Mouse (Mus musculus) embryonic facial prominence, embryonic 14.5 days (tissue): Measurements from ENCODE around the gene Smim14. TPM values are rescaled to one million over a fixed set of nuclear protein-coding genes. Genes with fewer than 3 reads are reported as not detected.

Experiments used
- ATAC-seq: fragments of 200-750 bp; cut with Nextera tagmentation; 2 replicates; pipeline ENCODE4 v1.8.0; 2017; ENCODE audit warnings: low read depth, moderate number of reproducible peaks, moderate TSS enrichment
- DNase-seq: peaks from one replicate; pipeline ENCODE4 v3.0.0-alpha.2; 2015; ENCODE audit warnings: low spot score
- H3K27ac ChIP-seq: fragments of 300-500 bp; sonication (generic); replicated peaks from 2 replicates; pipeline ENCODE4 v1.5.1; 2014; ENCODE audit warnings: low read depth, mild to moderate bottlenecking, low read length, moderate library complexity
- H3K27me3 ChIP-seq: fragments of 300-500 bp; sonication (generic); replicated peaks from 2 replicates; pipeline ENCODE4 v1.6.1; 2014; ENCODE audit warnings: low read length; ENCODE audit not compliant: control insufficient read depth, insufficient read depth
- H3K36me3 ChIP-seq: fragments of 300-500 bp; sonication (generic); 2 replicates; pipeline ENCODE4 v1.6.1; 2014; ENCODE audit warnings: low read length, mixed read lengths; ENCODE audit not compliant: control insufficient read depth, insufficient read depth
- H3K4me1 ChIP-seq: fragments of 300-500 bp; sonication (generic); 2 replicates; pipeline ENCODE4 v1.6.1; 2014; ENCODE audit warnings: antibody characterized with exemption, low read length; ENCODE audit not compliant: control insufficient read depth, insufficient read depth
- H3K4me2 ChIP-seq: fragments of 300-500 bp; sonication (generic); 2 replicates; pipeline ENCODE4 v1.6.1; 2014; ENCODE audit warnings: low read depth, mild to moderate bottlenecking, low read length, moderate library complexity, mixed read lengths
- H3K4me3 ChIP-seq: fragments of 300-500 bp; sonication (generic); 2 replicates; pipeline ENCODE4 v1.5.1; 2014; ENCODE audit warnings: low read depth, mild to moderate bottlenecking, low read length
- H3K9ac ChIP-seq: fragments of 300-500 bp; sonication (generic); 2 replicates; pipeline ENCODE4 v1.6.1; 2014; ENCODE audit warnings: low read depth, mild to moderate bottlenecking, low read length, moderate library complexity, mixed read lengths
- H3K9me3 ChIP-seq: fragments of 300-500 bp; sonication (generic); 2 replicates; pipeline ENCODE4 v1.6.1; 2016; ENCODE audit warnings: low read length; ENCODE audit not compliant: control insufficient read depth
- WGBS: fragments of 180-500 bp; shearing (Covaris S2); extraction: QIAGEN DNeasy Blood & Tissue Kit; methylation state at CpG from one replicate; pipeline ENCODE4 v1.1.7; 2014; 5-methylcytosine and 5-hydroxymethylcytosine counted together
- polyA plus RNA-seq: library from polyadenylated mRNA; unstranded; fragments of >200 nt; fragmentation: Nextera tagmentation; extraction: Ambion mirVana; gene quantifications from 2 replicates; pipeline ENCODE4 v1.2.1, GENCODE M21; 2014

Gene Smim14
- polyA plus RNA-seq, 1 experiment from 2014 or later, result 144 TPM

GRCm38 (mm10) chr5:65446756-65447155, 90.2 kb downstream of the Smim14 start:
- no peaks in the 10 kb centered on the region for H3K9me3 ChIP-seq
- no peaks in the 10 kb centered on the region for H3K4me1 ChIP-seq
- peaks cover 24% of the 10 kb centered on the region for H3K36me3 ChIP-seq
- no peak for ATAC-seq
- no peak overlapping the region for H3K4me2 ChIP-seq
- DNase-seq, result no peak
- no peaks in the 10 kb centered on the region for H3K27me3 ChIP-seq
- no peak overlapping the region for H3K4me3 ChIP-seq
- H3K27ac ChIP-seq, result no peak overlapping the region
- no peak overlapping the region for H3K9ac ChIP-seq
- 79% methylated on average over 2 of the region's 2 CpGs for WGBS

GRCm38 (mm10) chr5:65444981-65445380, 92.0 kb downstream of the Smim14 start:
- DNase-seq, result no peak
- no peak overlapping the region for H3K4me2 ChIP-seq
- no peak for ATAC-seq
- no peaks in the 10 kb centered on the region for H3K9me3 ChIP-seq
- H3K27me3 ChIP-seq, result no peaks in the 10 kb centered on the region
- H3K36me3 ChIP-seq, result peaks cover 16% of the 10 kb centered on the region
- no peak overlapping the region for H3K27ac ChIP-seq
- WGBS, result 85% methylated on average over 2 of the region's 6 CpGs
- no peaks in the 10 kb centered on the region for H3K4me1 ChIP-seq
- no peak overlapping the region for H3K9ac ChIP-seq
- H3K4me3 ChIP-seq, result no peak overlapping the region

DNA sequence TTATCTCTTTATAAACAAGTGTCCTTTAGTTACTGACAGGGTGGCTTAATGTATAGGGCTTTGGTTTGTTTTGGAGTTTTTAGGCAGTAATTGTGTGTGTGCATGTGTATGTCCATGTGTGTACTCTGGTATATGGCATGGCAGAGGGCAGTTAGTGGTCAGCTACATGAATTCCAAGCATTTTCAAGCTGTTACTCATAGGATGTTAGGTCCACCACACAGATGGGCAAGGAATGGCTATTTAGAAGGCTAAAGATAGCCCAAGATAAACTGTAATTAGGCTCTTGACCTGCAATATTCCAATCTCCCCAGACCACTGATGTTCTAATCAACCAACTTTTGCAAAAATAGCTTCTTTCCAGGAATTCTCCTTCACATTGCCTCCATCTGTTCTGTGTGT, 98.9 kb downstream of the Smim14 start:
- H3K9me3 ChIP-seq, result no peaks in the 10 kb centered on the region
- DNase-seq (no peak), ATAC-seq (no peak)
- no peaks in the 10 kb centered on the region for H3K36me3 ChIP-seq
- no peak overlapping the region for H3K4me2 ChIP-seq
- no peak overlapping the region for H3K27ac ChIP-seq
- no peaks in the 10 kb centered on the region for H3K27me3 ChIP-seq
- H3K9ac ChIP-seq, result no peak overlapping the region
- H3K4me3 ChIP-seq, result no peak overlapping the region
- peaks cover 9% of the 10 kb centered on the region; the same call in 1 of the 2 replicates for H3K4me1 ChIP-seq

GRCm38 (mm10) chr5:65435806-65436561, 101.0 kb downstream of the Smim14 start, which contains the start of gene Ugdh:
Gene Ugdh (minus strand): TSS chr5:65435949.
- peak within 1 kb of the TSS; percentile 92 for H3K27ac ChIP-seq
- no peaks in the 10 kb centered on the region for H3K9me3 ChIP-seq
- peaks cover 4% of the 10 kb centered on the region; the same call in 1 of the 2 replicates for H3K36me3 ChIP-seq
- H3K4me3 ChIP-seq, result peak within 1 kb of the TSS; percentile 78
- ATAC-seq (peak; percentile 97), DNase-seq (peak; percentile 99)
- H3K4me2 ChIP-seq, result peak within 1 kb of the TSS; percentile 68
- peak within 1 kb of the TSS; percentile 86 for H3K9ac ChIP-seq
- peaks cover 9% of the 10 kb centered on the region; the same call in 1 of the 2 replicates for H3K4me1 ChIP-seq
- H3K27me3 ChIP-seq, result no peaks in the 10 kb centered on the region
- WGBS, result 0% methylated on average over 30 of the region's 51 CpGs

DNA sequence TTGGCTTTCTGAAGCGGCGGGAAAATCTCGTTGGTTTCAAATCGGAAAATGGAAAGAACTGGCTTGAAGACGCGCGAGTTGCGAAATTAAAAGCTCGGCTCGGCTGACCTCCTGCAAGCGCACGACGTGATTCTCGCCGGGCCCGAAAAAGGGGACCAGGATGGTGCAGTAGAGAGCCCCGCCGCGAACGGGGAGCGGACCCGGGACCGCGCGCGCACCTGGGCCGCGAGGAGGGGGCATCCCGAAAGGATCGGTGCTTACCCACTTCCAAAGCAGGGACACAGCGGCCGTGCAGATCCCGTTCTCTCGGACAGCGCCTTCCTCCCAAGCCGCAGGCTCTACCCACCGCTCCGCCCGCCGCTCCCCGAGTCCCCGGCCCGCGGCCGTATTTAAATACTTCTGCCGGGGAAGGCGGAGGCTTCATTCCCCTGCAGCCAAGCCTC, 101.6 kb downstream of the Smim14 start:
- H3K4me2 ChIP-seq, result peak overlapping the region; percentile 68
- H3K9me3 ChIP-seq, result no peaks in the 10 kb centered on the region
- H3K4me3 ChIP-seq, result peak overlapping the region; percentile 78
- peaks cover 9% of the 10 kb centered on the region; the same call in 1 of the 2 replicates for H3K4me1 ChIP-seq
- peak overlapping the region; percentile 86 for H3K9ac ChIP-seq
- H3K27ac ChIP-seq, result peak overlapping the region; percentile 92
- H3K36me3 ChIP-seq, result peaks cover 5% of the 10 kb centered on the region; the same call in 1 of the 2 replicates
- DNase-seq (peak; percentile 45), ATAC-seq (no peak)
- under 1% methylated on average over 19 of the region's 47 CpGs for WGBS
- no peaks in the 10 kb centered on the region for H3K27me3 ChIP-seq

DNA sequence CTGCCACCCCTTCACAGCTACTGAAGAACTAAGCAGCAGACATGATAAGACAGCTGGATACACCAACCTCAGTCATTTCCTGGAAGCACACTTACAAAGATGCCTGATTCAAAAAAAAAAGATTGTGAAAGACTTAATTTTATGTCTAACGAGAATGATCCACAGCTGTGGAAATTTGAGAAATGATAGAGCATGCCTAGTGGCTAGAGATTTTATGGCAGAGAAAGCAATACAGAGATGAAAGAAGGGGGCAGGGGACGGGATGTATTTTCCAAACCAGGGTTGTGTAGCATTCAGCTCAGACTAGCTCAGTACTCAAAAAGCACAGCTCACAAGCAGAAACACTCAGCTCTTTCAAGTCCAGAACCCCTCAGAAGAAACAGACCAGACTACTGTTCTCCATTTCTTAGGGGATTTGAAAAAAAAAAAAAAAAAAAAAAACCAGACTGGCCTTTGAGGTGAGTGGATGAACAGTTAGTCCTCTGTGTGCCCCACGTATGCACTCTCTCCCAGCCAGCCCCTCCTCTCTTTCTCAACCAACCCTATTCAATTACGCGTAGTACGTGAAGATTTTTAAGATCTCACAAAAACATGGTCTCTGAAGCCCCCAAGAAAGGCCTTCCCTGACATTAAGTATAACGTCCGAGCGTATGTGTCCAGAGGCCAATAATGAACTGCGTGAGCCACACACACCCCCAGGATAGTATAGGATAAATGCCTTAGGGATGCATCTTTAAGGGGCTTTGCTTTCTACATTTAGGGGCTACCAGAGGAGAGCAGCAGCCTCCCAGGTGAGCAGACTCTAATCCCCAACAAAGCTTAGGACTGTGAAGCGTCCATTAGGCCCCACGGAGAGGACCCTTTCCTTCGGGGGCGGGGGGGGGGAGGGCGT, 102.3 kb downstream of the Smim14 start:
- H3K27me3 ChIP-seq, result no peaks in the 10 kb centered on the region
- WGBS, result 1% methylated on average over 15 of the region's 15 CpGs
- H3K4me3 ChIP-seq, result peak overlapping the region; percentile 78
- H3K36me3 ChIP-seq, result peaks cover 8% of the 10 kb centered on the region; the same call in 1 of the 2 replicates
- H3K4me2 ChIP-seq, result peak overlapping the region; percentile 68
- peak overlapping the region; percentile 86 for H3K9ac ChIP-seq
- DNase-seq, result peak; percentile 41
- ATAC-seq, result no peak
- peak overlapping the region; percentile 92 for H3K27ac ChIP-seq
- peaks cover 9% of the 10 kb centered on the region; the same call in 1 of the 2 replicates for H3K4me1 ChIP-seq
- no peaks in the 10 kb centered on the region for H3K9me3 ChIP-seq

DNA sequence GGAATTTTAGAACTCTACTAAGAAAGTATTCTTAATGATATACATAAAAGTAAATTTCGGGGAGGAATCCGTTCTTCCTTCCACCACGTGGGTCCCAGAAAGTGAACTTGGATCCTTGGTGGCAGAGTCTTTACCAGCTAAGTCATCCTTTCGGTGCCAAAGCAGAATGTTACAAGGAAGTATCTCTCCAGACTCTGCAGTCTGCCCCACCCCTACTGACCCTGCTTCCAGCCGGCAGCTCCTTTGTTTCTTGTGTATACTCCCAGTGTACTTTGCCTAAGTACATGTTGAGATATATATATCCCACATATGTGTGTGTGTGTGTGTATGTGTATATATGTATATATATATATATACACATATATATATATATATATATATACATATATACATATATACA, 107.5 kb downstream of the Smim14 start:
- Histone ChIP-seq H3K4me1 (peaks cover 5% of the 10 kb centered on the region; the same call in 1 of the 2 replicates), H3K36me3 (peaks cover 38% of the 10 kb centered on the region), H3K4me3 (no peak overlapping the region), H3K27me3 (no peaks in the 10 kb centered on the region), H3K4me2 (no peak overlapping the region), H3K27ac (no peak overlapping the region), H3K9me3 (no peaks in the 10 kb centered on the region), H3K9ac (no peak overlapping the region)
- WGBS, result 86% methylated on average over 5 of the region's 5 CpGs
- ATAC-seq (no peak), DNase-seq (no peak)

- H3K9me3 ChIP-seq, result no peaks in the 10 kb centered on the region
Observed at GRCm38 (mm10) chr5:65428321-65428720, 108.7 kb downstream of the Smim14 start.

More at GRCm38 (mm10) chr5:65428321-65428720, 108.7 kb downstream of the Smim14 start:
- H3K36me3 ChIP-seq, result peaks cover 49% of the 10 kb centered on the region
- H3K27me3 ChIP-seq, result no peaks in the 10 kb centered on the region
- DNase-seq (peak; percentile 52), ATAC-seq (peak; percentile 67; the same call in 1 of the 2 replicates)
- H3K4me1 ChIP-seq, result no peaks in the 10 kb centered on the region
- H3K9ac ChIP-seq, result no peak overlapping the region
- H3K27ac ChIP-seq, result no peak overlapping the region
- H3K4me3 ChIP-seq, result no peak overlapping the region
- WGBS, result 41% methylated on average over 4 of the region's 4 CpGs
- no peak overlapping the region for H3K4me2 ChIP-seq
